Mouse (Mus musculus) cortical plate, adult 2 months (tissue): Measurements from ENCODE around the gene Prex1. TPM values are rescaled to one million over a fixed set of nuclear protein-coding genes. Genes with fewer than 3 reads are reported as not detected.

Experiments
- H3K27ac ChIP-seq: fragments of 200-500 bp; 2 replicates; pipeline ENCODE4 v1.5.1; 2012; ENCODE audit warnings: low read length, control low read depth, inconsistent platforms; ENCODE audit not compliant: insufficient read depth
- H3K4me1 ChIP-seq: fragments of 200-500 bp; 2 replicates; pipeline ENCODE4 v1.6.1; 2011; ENCODE audit warnings: low read length; ENCODE audit not compliant: control insufficient read depth, insufficient read depth
- H3K4me3 ChIP-seq: fragments of 200-500 bp; 2 replicates; pipeline ENCODE4 v1.5.1; 2011; ENCODE audit warnings: mild to moderate bottlenecking, low read length, control low read depth; ENCODE audit not compliant: insufficient read depth
- CTCF ChIP-seq: fragments of 200-500 bp; IDR thresholded peaks from 2 replicates; pipeline ENCODE4 v1.5.1; 2011; ENCODE audit warnings: mild to moderate bottlenecking, control low read depth, low read length; ENCODE audit not compliant: insufficient read depth; ENCODE audit errors: extremely low read depth
- POLR2A ChIP-seq: fragments of 200-500 bp; IDR thresholded peaks from 2 replicates; pipeline ENCODE4 v1.6.1; 2011; ENCODE audit warnings: mild to moderate bottlenecking, low read length, control low read depth; ENCODE audit not compliant: insufficient read depth; ENCODE audit errors: extremely low read depth
- polyA plus RNA-seq: library from polyadenylated mRNA; depleted of rRNA; stranded (reverse); fragments of >200 nt; gene quantifications from 2 replicates; pipeline ENCODE4 v1.2.3, GENCODE M21; 2012

Prex1 gene
- polyA plus RNA-seq, 1 experiment = 83.3 TPM

DNA sequence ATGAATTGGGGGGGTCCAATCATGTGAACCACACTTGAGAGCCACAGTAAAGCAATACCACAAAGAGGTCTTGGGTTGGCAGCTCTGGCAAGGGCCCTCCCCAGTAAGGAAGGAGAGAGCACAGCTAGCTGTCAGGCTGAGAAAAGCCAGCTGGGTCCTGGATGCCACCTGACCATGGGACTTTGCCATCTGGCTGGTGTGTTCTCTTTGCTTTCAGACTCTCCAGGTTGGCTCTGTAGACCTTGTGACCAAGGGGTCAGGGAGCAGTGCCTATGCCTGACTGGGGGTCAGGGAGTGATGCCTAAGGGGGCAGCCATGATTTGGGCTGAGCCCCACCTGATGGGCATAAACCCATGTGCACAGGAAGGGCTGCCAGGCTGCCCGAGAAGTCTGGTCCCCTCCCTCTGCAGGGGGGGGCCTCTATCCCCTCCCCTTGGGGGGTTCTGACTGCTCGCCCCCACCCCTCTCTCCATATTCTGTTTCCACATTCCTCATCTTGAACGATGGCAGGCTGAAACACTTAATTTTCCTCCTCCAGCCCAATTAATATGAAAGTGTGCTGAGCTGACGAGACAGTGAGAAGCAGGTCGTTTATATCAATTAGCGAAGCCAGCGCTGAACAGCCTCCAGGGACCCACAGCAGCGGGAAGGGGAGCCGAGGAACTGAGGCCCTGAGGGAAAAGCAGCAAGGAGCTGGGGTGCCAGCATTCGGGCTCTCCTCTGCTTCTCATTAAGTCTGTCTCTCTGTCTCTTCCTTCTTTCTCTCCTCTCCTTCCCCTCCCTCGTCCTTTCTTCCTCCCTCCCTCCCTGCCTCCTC lies 172.3 kb downstream of the Prex1 start:
- Histone ChIP-seq H3K27ac (no peak overlapping the region), H3K4me3 (no peak overlapping the region), H3K4me1 (peaks cover 4% of the 10 kb centered on the region; the same call in 1 of the 2 replicates)
- TF ChIP-seq CTCF = no peak
- TF ChIP-seq POLR2A = no peak

DNA sequence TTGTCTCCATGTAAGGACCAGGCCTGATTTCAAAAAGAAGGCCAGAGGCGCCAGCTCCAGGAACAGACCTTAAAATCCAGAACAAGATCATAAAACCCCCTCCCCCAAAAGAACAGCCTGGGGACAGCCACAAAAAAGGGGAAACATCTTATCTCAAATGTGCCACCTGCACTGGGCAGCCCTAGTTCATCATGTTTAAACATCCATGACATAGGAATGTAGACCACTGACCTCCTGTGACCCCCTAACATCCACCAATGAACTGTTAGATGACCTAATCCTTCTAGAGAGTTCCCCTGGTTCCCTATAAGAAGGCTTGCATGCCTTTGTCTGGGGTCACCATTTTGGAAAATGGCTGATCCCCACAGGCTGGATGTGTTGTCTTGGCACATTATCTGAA lies 173.4 kb downstream of the Prex1 start:
- TF ChIP-seq POLR2A (no peak), CTCF (no peak)
- 0 out of 2 replicates have a peak, but pooled peaks cover 2% of the 10 kb centered on the region for H3K4me1 ChIP-seq
- H3K27ac ChIP-seq = no peak overlapping the region
- H3K4me3 ChIP-seq = no peak overlapping the region

DNA sequence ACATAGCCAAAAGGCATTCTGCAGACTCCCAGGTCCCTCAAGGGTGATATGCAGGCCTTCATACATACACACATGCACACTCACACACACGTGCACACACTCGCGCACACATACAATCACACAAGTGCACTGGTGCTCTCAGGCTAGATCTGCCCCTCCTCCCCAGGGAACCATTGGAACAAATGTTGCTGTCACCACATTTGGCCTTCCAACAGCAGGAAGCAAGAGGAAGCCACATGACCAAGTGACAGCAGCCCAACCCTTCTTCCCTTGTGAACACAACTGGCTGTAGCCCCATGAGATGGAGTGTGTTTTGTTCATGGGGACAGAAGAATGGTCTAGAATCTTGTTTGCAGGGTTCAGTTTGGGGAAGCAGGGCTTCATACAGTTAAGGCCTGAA lies 176.7 kb downstream of the Prex1 start:
- no peak for TF ChIP-seq POLR2A
- no peak for TF ChIP-seq CTCF
- Histone ChIP-seq H3K4me3 (no peak overlapping the region), H3K27ac (no peak overlapping the region), H3K4me1 (no peaks in the 10 kb centered on the region)

DNA sequence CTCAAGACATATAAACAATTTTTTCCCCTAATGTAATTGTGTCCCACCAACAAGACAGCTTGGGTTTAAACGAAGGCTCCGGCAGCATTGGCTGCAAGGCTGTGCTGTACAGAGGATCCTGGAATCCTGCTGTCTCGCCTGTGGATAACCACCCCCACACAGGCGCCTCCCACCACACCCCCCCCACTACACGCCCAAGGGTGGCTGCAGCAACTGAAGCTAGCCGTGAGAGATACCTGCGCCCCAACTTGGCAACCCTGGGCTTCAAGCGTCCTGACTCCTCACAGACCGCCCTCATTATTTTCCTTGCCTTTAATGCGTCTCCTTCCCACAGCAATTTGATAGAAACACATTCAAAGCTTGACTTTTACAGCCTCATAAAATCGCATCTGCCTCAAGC lies 178.1 kb downstream of the Prex1 start:
- Histone ChIP-seq H3K27ac (no peak overlapping the region), H3K4me3 (no peak overlapping the region), H3K4me1 (no peaks in the 10 kb centered on the region)
- TF ChIP-seq POLR2A = no peak
- TF ChIP-seq CTCF = no peak

DNA sequence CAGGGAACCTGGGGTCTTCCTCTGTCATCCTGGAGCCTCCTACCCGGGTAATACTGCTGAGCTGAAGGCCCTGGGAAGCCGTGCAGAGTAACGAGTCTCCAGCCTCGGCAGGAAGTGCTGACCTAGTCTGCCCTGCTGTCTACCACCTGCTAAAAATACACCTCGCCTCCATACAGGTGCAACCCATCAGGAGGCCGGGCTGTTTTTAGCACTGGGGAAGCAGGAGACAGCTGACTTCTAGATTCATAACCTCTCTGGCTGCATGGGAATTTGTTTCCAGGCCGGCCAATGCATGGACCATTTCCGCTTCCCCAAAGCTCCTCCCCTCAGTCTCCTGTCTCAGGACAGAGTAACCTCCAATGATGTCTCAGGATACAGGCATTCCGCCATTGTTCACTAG lies 187.4 kb downstream of the Prex1 start:
- Histone ChIP-seq H3K4me3 (no peak overlapping the region), H3K4me1 (no peaks in the 10 kb centered on the region), H3K27ac (no peak overlapping the region)
- TF ChIP-seq CTCF (no peak), POLR2A (no peak)

DNA sequence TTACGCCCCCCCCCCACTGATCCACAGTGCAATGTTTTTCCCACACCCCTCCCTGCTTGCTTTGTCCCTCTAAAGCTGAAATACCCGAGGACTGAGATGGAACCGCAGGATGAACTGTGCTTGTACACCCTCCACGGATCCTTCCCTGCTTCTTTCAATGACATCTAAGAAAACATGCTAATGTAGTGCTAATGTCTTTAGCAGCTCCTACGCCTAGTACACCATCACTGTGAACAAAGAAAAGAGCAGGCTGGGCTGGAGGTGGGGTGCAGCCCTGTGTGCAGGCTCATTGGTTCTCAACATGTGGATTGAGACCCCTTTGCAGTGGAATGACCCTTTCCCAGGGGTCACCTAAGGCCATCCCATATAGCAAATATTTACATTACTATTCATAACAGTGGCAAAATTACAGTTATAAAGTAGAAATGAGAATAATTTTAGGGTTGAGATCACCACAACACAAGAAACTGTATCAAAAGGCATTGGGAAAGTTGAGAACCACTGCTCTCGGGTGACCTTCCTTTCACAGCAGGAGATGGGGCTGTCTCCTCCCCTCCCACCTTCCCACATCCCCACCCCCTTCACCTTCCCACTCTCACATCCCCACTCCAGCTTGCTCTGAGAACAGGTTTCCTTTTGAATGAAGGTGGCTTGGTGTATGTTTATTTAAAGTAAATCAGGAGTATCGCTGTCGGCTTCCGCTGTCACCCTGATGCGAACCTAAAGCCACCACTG lies 190.3 kb downstream of the Prex1 start:
- Histone ChIP-seq H3K27ac (no peak overlapping the region), H3K4me1 (no peaks in the 10 kb centered on the region), H3K4me3 (no peak overlapping the region)
- TF ChIP-seq POLR2A = no peak
- no peak for TF ChIP-seq CTCF

DNA sequence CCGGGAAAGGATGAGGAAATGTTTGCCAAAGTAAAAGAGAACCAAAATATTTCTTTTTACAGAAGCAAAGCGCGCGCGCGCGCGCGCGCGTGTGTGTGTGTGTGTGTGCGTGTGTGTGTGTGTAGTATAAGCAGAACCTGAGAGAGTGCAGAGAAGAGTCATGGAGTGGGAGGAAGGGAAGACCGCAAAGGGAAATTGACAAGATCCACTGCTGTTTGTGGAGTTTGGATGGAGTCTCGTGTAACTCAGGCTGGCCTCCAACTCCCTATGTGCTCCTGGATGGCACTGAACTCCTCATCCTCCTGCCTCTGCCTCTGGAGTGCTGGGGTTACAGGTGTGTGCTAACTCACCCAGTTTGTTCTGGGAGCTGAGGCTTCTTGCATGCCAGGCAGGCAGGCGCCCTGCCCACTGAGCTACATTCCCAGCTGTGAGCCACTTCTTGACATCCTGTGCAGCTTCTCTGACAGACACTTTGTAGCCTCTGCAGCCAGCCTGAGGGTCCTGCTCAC lies 191.0 kb downstream of the Prex1 start:
- no peak overlapping the region for H3K27ac ChIP-seq
- no peaks in the 10 kb centered on the region for H3K4me1 ChIP-seq
- TF ChIP-seq POLR2A (no peak), CTCF (no peak)
- no peak overlapping the region for H3K4me3 ChIP-seq

DNA sequence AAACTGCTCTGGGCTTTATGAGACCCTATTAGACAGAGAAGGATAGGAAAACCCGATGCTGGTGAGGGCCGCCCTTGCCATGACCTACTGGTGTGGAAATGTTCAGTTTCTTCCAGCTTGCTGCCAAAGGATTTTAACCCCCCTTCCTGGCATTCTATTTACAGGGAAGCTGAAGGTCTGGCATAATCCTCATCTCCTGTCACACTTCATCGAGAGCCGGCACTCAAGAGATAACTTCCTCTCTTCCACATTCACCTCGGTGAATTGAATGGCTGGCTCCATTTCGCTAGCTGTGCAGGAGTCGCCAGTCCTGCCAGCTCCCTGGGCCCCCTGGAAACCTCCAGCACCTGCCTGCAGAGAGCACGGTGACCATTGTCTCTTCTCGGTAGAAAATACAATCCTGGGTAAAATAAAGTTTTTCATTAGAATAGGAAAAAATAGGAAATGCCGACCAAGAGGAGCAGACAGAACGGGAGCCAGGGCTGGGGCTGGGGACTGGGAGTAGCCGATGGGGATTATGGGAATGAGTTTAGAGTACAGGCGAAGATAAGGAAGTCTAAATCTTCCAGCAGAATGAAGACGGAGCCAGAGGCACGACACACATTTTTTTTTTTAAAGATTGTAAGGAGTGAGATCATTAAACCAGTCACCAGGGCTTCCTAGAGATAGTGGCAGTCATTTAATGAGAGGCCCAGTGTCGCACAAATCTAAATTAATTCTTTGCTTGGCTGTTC lies 191.6 kb downstream of the Prex1 start:
- Histone ChIP-seq H3K27ac (no peak overlapping the region), H3K4me3 (no peak overlapping the region), H3K4me1 (no peaks in the 10 kb centered on the region)
- no peak for TF ChIP-seq POLR2A
- no peak for TF ChIP-seq CTCF

DNA sequence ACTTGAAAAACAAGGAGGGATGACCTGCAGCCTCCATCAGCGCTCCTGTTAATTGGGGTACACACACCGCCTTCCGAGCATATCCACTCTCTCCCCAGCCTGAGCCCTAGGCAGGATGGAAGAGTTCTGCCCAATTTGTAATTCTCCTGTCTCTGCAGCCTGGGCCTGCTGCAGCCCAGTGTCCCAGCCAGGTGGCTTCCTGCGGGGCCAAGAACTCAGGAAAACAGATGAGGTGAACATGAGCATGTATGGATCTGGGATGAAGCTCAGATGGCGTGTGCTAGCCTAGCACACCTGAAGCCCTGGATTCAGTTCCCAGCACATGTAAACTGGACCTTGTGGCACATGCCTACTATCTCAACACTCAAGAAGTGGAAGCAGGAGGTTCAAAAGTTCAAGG lies 192.2 kb downstream of the Prex1 start:
- TF ChIP-seq CTCF = no peak
- TF ChIP-seq POLR2A = no peak
- no peak overlapping the region for H3K4me3 ChIP-seq
- H3K27ac ChIP-seq = no peak overlapping the region
- H3K4me1 ChIP-seq = no peaks in the 10 kb centered on the region
